Mouse (Mus musculus) urinary bladder, postnatal 10 days (tissue): ENCODE results near the gene Ece2.
A peak's percentile ranks its signal among the peaks of the same experiment; 100 is the strongest.
"Not testable (repeated sequence)": the region's sequence is repeated elsewhere in the genome, so short reads cannot be mapped to it uniquely, and the experiment has no call there.

Experiments
- DNase-seq: peaks from one replicate; pipeline ENCODE4 v3.0.0; 2022; ENCODE audit warnings: low spot score

The Ece2 gene

DNA sequence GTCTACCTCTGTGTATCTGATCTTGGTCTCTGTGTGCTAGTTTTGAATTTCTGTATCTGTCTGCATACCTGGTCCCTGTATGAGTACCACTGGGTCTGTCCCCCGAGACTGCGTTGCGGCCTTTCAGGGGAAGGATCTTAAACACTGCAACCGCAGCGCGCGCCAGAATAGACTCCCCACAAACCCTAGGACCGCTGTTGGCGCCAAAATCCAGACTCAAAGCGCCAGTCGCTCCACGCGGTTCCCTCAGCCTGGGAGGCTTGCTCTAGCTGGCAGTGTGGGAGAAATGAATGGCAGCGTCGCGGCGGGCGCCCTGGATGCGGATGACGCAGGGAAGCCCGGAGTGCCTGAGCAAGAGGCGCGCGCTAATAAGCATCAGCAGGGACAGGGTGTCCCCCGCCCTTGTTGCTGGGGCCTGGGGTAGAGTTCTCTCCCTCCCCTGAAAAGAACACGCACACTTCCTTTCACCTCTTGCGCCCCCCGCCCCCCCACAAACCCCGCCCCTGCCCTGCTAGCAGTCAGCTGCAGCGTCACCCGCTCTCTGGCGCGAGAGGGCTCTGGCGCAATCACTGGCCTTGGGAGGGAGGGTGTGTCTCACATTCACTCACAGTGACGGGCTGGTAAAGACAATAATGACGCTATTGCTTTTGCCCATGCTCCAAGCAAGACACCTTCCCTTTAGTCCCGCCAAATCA lies 7.5 kb upstream of the Ece2 start:
- DNase-seq: no peak

GRCm38 (mm10) chr16:20623211-20623610 lies 6.4 kb upstream of the Ece2 start:
- no peak for DNase-seq

DNA sequence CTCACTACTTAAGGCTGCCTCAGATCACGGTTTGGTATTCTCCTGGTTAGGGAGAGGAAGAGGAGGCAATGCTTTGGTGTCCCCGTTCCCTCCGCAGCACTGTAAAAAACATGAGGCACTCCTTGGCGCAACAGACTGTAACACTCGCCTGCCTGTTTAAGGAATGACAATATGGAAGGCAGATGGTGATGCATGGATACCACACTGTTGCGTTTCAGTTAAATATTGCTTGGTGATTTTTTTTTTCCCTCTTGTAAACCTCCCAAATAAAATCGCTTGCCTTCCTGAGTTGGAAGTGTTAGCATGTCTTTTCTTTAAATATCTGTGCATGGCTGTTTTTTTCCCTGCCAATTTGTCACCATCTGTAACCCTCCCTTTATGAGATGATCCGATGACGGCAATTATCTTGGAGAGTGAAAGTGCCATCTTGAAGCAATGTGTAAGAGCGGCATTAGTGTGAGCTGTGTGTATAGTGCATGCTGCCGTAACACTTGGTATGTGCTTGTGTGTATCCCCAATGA lies 697 bp upstream of the Ece2 start:
- no peak for DNase-seq

DNA sequence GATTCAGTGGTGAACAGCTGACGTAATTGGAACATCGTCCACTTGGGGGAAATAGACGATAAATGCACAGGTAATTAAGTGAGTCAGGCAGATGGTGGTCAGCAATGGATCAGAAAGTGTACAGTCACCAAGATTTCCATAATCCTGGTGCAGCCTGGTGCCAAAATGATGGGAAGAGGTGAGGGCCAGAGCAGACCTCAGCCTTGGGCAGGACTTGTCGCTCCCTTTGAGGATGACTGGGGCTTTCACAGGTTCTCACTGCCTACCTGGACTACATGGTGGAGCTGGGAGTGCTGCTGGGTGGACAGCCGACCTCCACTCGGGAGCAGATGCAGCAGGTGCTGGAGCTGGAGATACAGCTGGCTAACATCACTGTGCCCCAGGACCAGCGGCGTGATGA lies 7.8 kb downstream of the Ece2 start:
- no peak for DNase-seq

- no peak for DNase-seq
Measured at GRCm38 (mm10) chr16:20638367-20638766, 8.7 kb downstream of the Ece2 start.

DNA sequence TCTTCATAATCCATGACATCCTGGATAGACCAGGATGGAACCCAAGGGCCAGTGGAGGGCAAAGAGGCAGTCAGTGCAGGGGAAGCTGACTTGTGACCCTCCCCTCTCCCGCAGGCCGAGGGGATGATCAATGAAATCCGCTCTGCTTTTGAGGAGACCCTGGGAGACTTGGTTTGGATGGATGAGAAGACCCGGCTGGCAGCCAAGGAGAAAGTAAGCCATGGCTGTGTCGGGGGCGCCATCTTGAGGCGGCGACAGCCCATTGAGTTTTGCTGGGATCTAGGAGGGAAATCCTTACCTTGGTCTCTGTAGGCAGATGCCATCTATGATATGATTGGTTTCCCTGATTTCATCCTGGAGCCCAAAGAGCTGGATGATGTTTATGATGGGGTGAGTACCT lies 12.5 kb downstream of the Ece2 start:
- DNase-seq: no peak

GRCm38 (mm10) chr16:20643911-20644310 lies 14.3 kb downstream of the Ece2 start:
- DNase-seq: no peak

GRCm38 (mm10) chr16:20651076-20651946 lies 21.7 kb downstream of the Ece2 start, which contains the start of gene Psmd2:
TSS of gene Psmd2 (plus strand) at chr16:20651652.
- peak; percentile 91 for DNase-seq

DNA sequence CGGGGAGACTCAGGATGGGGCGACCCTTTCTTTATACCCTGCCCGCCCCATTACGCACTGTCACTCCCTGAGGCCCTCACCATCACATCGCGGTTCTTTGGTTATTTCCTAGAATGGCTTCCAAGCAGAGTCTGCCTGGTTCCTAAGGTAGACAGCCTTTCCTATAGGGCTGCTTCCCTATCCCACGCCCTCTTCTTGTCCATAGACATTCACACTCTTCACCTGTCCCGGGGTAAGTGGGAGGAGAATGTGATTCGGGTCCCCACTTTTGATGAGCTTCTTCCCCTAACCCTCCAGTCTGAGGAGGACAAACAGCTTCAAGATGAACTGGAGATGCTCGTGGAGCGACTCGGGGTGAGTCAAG lies 22.3 kb downstream of the Ece2 start:
- no peak for DNase-seq

DNA sequence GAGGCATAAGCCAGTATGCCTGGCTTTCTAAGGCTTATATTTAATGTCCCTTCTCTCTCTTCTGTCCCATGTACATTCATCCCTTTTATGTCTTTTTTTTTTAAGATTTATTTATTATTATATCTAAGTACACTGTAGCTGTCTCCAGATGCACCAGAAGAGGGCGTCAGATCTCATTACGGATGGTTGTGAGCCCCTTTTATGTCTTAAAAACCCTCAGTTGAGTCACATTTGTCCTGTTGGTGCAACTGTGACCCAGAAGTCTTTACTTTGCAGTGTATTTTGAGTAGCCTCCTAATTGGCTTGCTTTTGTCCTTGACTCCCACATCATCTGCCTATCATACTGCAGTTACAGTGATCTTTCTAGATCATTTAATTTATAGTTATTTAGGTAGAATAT lies 23.7 kb downstream of the Ece2 start:
- no peak for DNase-seq

DNA sequence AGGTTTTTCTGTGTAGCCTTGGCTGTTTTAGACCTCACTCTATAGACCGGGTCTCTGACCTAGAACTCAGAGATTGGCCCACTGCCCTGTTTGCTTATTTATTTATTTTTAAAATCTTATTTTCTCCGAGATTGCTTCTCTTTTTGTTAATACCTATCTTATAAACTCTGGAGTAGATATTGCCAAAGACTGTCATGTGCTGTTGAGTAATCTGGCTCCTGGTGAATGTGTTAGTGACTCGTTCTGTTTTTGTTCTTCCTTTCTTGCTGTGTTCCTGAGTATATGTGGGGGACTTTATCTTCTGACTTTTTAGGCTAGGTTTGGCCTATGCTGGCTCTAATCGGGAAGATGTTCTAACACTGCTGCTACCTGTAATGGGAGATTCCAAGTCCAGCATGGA lies 28.0 kb downstream of the Ece2 start:
- DNase-seq: no peak

DNA sequence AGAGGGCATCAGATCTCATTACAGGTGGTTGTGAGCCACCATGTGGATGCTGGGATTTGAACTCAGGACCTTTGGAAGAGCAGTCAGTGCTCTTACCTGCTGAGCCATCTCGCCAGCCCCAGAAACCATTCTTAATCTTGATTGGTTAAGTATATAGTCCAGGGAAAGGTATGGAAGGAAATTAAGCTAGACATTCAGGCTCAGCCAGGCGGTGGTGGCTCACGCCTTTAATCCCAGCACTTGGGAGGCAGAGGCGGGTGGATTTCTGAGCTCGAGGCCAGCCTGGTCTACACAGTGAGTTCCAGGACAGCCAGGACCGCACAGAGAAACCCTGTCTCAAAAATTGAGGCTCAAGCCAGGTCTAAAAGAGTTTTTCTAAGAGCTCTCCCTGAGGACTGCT lies 38.4 kb downstream of the Ece2 start, which contains the start of gene Eif4g1:
Gene Eif4g1 (plus strand): TSS at position 301 of the 400 bp plus-strand sequence.
- DNase-seq: not testable (repeated sequence)

DNA sequence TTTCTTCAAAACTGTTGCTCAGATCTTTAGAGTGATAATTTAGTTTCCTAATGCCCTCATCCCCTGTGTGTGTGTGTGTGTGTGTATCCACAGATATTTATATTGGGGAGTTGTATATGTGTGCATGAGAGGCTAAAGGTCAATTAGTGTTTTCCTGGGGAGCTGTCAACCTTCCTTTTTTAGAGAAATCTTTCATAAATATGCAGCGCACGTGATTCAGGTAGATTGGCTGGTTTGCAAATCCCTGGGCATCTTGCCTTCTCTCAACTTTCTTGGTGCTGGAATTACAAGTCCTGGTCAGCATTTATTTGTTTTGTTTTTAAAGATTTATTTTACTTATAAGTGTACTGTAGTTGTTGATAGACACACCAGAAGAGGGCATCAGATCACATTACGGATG lies 40.7 kb downstream of the Ece2 start:
- no peak for DNase-seq

- DNase-seq: no peak
Measured at GRCm38 (mm10) chr16:20671886-20672285, 42.3 kb downstream of the Ece2 start.

DNA sequence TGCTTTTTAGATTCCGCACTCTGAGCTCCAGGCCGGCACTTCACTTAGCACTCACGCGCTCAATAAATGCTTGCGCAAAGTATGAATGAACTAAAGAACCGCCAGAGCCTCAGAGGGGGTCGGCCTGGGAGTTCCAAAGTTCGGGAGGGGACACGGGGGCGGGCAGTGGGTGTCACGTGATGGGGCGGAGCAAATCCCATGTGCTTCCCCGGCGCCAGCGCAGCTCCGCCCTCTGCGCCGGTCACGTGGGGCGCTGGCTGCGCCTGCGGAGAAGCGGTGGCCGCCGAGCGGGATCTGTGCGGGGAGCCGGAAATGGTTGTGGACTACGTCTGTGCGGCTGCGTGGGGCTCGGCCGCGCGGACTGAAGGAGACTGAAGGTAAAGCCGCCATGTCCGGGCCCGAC lies 42.9 kb downstream of the Ece2 start:
- DNase-seq: peak; percentile 89

GRCm38 (mm10) chr16:20672965-20673705 lies 43.5 kb downstream of the Ece2 start:
- no peak for DNase-seq

DNA sequence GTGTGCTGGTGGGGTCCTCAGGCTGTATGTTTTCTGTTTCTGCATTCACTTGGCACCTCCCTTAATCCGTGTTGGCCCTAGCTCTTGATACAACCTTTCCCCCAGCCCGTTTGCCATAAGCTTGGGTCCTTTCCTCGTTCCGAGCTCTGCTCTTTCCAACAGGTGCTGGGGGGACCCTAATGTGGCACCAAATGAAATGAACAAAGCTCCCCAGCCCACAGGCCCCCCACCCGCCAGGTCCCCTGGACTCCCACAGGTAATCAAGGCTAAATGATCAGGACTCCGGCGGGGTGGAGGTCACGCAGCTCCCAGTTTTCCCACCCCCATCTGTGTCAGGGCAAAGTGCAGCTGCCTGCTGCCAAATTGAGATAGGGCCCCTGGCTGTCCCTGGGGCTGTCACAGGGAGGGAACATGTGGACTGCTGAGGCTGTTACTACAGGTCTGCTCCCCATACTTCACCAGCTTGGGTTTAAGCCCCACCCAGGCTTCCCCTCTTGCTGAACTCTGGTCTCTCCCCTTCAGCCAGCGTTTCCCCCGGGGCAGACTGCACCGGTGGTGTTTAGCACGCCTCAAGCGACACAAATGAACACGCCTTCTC lies 44.2 kb downstream of the Ece2 start:
- DNase-seq: no peak

DNA sequence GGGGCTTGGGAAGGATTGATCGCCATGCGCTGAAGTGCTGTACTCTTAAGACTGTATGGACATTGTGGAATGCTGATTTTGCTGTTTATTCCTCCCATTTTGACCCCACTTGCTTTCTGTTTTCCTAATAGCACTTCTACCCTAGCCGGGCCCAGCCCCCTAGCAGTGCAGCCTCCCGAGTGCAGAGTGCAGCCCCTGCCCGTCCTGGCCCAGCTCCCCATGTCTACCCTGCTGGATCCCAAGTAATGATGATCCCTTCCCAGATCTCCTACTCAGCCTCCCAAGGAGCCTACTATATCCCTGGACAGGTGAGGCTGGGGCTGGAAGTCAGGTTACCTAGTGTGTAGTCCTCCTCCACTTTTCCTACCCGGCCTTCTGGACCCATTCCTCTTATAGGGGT lies 45.6 kb downstream of the Ece2 start:
- DNase-seq: no peak

DNA sequence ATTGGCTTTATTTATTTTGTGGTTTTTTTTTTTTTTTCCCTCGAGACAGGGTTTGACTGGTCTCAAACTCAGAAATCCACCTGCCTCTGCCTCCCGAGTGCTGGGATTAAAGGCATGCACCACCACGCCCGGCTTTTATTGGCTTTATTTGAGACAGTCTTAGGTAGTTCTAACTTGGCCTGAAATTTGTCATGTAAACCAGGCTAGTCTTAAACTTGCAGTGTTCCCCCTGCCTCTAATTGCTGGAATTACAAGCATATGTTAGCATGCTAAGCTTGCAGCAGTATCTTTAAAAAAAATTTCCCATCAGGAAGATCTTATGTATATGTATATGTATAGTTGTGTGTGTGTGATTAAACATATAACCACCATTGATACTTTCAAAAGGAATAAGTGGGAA lies 47.1 kb downstream of the Ece2 start:
- no peak for DNase-seq

- no peak for DNase-seq
Measured at GRCm38 (mm10) chr16:20677380-20677779, 47.8 kb downstream of the Ece2 start.

- peak; percentile 45 for DNase-seq
Measured at GRCm38 (mm10) chr16:20677974-20678675, 48.5 kb downstream of the Ece2 start.
